Mouse (Mus musculus) hindbrain, embryonic 10.5 days (tissue): ENCODE measurements around the gene Ch25h. TPM values are rescaled to one million over a fixed set of nuclear protein-coding genes. Genes with fewer than 3 reads are reported as not detected.

Experiments
- DNase-seq: peaks from one replicate; pipeline ENCODE4 v3.0.0-alpha.2; 2017; ENCODE audit warnings: low spot score
- H3K27ac ChIP-seq: fragments of 300-500 bp; sonication (generic); 2 replicates; pipeline ENCODE4 v1.5.1; 2016; ENCODE audit warnings: mild to moderate bottlenecking, moderate library complexity
- H3K27me3 ChIP-seq: fragments of 300-500 bp; sonication (generic); 2 replicates; pipeline ENCODE4 v1.6.1; 2016; ENCODE audit warnings: mild to moderate bottlenecking; ENCODE audit not compliant: poor library complexity, insufficient read depth, severe bottlenecking
- H3K36me3 ChIP-seq: fragments of 300-500 bp; sonication (generic); 2 replicates; pipeline ENCODE4 v1.6.1; 2016; ENCODE audit warnings: mild to moderate bottlenecking, moderate library complexity
- H3K4me1 ChIP-seq: fragments of 300-500 bp; sonication (generic); replicated peaks from 2 replicates; pipeline ENCODE4 v1.6.1; 2016; ENCODE audit warnings: mild to moderate bottlenecking
- H3K4me3 ChIP-seq: fragments of 300-500 bp; sonication (generic); 2 replicates; pipeline ENCODE4 v1.5.1; 2016; ENCODE audit warnings: mild to moderate bottlenecking, moderate library complexity
- H3K9me3 ChIP-seq: fragments of 300-500 bp; sonication (generic); 2 replicates; pipeline ENCODE4 v1.6.1; 2016; ENCODE audit warnings: mild to moderate bottlenecking, moderate library complexity
- WGBS: fragments of 180-500 bp; shearing (Covaris S2); methylation state at CpG from one replicate; pipeline ENCODE4 v1.1.7; 2016; 5-methylcytosine and 5-hydroxymethylcytosine counted together
- polyA plus RNA-seq: library from polyadenylated mRNA; unstranded; fragments of >200 nt; fragmentation: Nextera tagmentation; extraction: Ambion mirVana; gene quantifications from 2 replicates; pipeline ENCODE4 v1.2.1, GENCODE M21; 2016

Ch25h gene
- polyA plus RNA-seq, result 0.24 and 0.37 TPM in 2 replicates

GRCm38 (mm10) chr19:34474991-34475971 lies at the start of gene Ch25h:
Gene Ch25h, minus strand, starts transcription at chr19:34475164.
- H3K9me3 ChIP-seq, result no peaks in the 10 kb centered on the region
- H3K27me3 ChIP-seq, result peaks cover 56% of the 10 kb centered on the region
- no peaks in the 10 kb centered on the region for H3K36me3 ChIP-seq
- peak within 1 kb of the TSS; percentile 65 for H3K4me3 ChIP-seq
- peak; percentile 59 for DNase-seq
- WGBS, result 1% methylated on average over 35 of the region's 35 CpGs
- H3K4me1 ChIP-seq, result peaks cover 19% of the 10 kb centered on the region
- H3K27ac ChIP-seq, result peak within 1 kb of the TSS; percentile 47

DNA sequence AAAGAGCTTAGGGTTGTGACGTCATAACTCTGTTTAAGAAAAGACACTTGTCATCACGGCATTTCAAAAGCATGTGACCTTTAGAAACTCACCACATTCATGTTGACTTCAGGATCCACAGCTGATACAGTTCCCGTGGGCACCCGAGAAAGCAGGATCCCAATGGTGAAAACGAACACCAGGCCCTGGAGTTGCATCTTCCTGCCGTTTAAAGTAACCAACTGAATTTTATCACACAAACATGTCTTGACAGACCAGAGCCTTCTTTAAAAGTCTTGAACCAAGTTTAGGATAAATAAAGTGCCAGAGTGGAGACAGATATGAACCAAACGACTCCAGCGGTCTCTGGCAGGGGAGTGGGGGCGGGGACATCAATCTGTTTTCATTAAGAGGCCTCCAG lies 49.7 kb upstream of the Ch25h start:
- 67% methylated on average over 9 of the region's 9 CpGs for WGBS
- Histone ChIP-seq H3K36me3 (peaks cover 7% of the 10 kb centered on the region; the same call in 1 of the 2 replicates), H3K27ac (no peak overlapping the region), H3K4me3 (no peak overlapping the region), H3K4me1 (peaks cover 9% of the 10 kb centered on the region), H3K9me3 (no peaks in the 10 kb centered on the region), H3K27me3 (no peaks in the 10 kb centered on the region)
- DNase-seq, result no peak

DNA sequence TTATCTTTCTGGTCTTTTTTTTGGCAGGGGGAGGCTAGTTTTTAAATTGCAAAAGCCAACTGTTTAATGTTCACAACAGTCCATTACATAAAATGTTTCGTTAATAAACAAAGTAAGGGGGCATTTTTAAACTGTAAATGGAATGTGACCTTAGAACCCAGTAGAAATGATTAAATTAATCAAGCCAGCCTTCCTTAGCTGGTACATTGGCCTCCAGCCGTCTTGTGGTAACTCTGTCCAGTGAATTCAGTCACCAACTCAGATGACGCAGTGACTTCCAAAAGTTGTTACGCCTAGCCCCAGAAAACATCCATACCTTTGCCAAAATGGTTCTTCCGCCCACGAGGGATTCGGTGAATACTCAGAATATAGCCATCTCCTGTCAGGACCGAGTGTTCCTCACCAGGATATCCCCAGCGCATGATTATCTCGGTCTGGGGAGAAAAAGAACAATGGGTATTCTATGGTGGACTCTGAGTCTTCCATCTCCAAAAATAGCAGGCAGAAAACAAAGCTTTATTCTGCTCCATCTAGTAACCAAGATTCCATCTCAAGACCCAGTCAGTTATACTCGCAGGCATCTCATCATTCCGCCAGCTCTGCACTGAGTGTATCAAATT lies 48.3 kb upstream of the Ch25h start:
- no peak for DNase-seq
- 85% methylated on average over 12 of the region's 12 CpGs for WGBS
- peaks cover 21% of the 10 kb centered on the region for H3K36me3 ChIP-seq
- peaks cover 9% of the 10 kb centered on the region for H3K4me1 ChIP-seq
- no peaks in the 10 kb centered on the region for H3K27me3 ChIP-seq
- H3K9me3 ChIP-seq, result no peaks in the 10 kb centered on the region
- H3K4me3 ChIP-seq, result no peak overlapping the region
- no peak overlapping the region for H3K27ac ChIP-seq

- no peak for DNase-seq
- no peaks in the 10 kb centered on the region for H3K9me3 ChIP-seq
- peaks cover 9% of the 10 kb centered on the region for H3K4me1 ChIP-seq
- 87% methylated on average over 1 of the region's 1 CpGs for WGBS
- no peak overlapping the region for H3K4me3 ChIP-seq
- H3K27ac ChIP-seq, result no peak overlapping the region
- peaks cover 23% of the 10 kb centered on the region for H3K36me3 ChIP-seq
- H3K27me3 ChIP-seq, result no peaks in the 10 kb centered on the region
Observed at GRCm38 (mm10) chr19:34521978-34522377, 47.0 kb upstream of the Ch25h start.

- Histone ChIP-seq H3K9me3 (no peaks in the 10 kb centered on the region), H3K36me3 (peaks cover 23% of the 10 kb centered on the region), H3K27me3 (no peaks in the 10 kb centered on the region), H3K4me3 (no peak overlapping the region), H3K27ac (no peak overlapping the region), H3K4me1 (peaks cover 4% of the 10 kb centered on the region)
- no peak for DNase-seq
- WGBS, result 75% methylated on average over 2 of the region's 2 CpGs
Observed at GRCm38 (mm10) chr19:34521361-34521760, 46.4 kb upstream of the Ch25h start.

GRCm38 (mm10) chr19:34520051-34520450 lies 45.1 kb upstream of the Ch25h start:
- H3K36me3 ChIP-seq, result peaks cover 23% of the 10 kb centered on the region
- WGBS, result 91% methylated on average over 4 of the region's 4 CpGs
- no peaks in the 10 kb centered on the region for H3K4me1 ChIP-seq

DNA sequence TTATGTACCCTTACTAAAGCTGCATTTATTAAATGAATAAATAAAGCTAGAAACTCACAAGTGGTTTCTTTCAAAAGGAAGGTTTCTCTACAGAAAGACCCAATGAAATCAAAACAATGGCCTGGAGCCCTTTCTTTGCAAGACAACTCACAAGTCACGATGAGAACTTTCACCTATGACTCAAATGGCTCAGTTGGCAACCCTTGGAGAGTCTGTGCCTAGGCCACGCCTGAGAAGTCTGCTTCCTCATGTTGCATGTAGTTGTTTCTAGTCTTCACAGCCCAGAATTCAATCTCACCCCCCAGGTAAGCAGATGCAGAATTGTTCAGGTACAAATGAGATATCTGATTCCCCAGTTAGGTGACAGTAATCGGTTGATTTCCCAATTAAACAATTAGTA lies 44.7 kb upstream of the Ch25h start:
- no peak overlapping the region for H3K27ac ChIP-seq
- H3K27me3 ChIP-seq, result no peaks in the 10 kb centered on the region
- no peak overlapping the region for H3K4me3 ChIP-seq
- H3K4me1 ChIP-seq, result no peaks in the 10 kb centered on the region
- 89% methylated on average over 3 of the region's 3 CpGs for WGBS
- no peaks in the 10 kb centered on the region for H3K9me3 ChIP-seq
- H3K36me3 ChIP-seq, result peaks cover 23% of the 10 kb centered on the region
- DNase-seq, result no peak

More at GRCm38 (mm10) chr19:34520051-34520450, 45.1 kb upstream of the Ch25h start:
- no peak for DNase-seq
- H3K27me3 ChIP-seq, result no peaks in the 10 kb centered on the region
- H3K27ac ChIP-seq, result no peak overlapping the region
- H3K9me3 ChIP-seq, result no peaks in the 10 kb centered on the region
- no peak overlapping the region for H3K4me3 ChIP-seq

DNA sequence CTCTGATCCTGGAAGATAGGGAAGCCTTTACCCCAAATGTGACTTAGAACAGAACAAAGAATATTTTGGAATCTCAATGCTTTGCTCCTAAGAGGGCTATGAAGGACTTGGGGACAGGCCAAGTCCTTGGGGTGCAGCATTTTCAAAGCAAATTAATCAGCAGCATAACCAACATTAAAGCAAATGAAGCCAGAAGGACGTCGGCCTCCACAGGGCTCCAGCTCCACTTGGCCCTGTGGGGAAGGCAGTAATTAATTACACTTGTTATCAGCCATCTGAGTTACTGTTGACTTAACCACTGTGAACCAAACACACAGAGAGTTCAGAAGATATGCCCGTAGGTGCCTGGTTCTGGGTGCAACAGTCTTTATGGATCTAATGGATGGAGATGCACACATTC lies 43.8 kb upstream of the Ch25h start:
- WGBS, result 89% methylated on average over 3 of the region's 3 CpGs
- Histone ChIP-seq H3K27ac (no peak overlapping the region), H3K9me3 (no peaks in the 10 kb centered on the region), H3K4me3 (no peak overlapping the region), H3K36me3 (peaks cover 23% of the 10 kb centered on the region), H3K4me1 (no peaks in the 10 kb centered on the region), H3K27me3 (no peaks in the 10 kb centered on the region)
- no peak for DNase-seq

- Histone ChIP-seq H3K27ac (no peak overlapping the region), H3K36me3 (peaks cover 19% of the 10 kb centered on the region), H3K9me3 (no peaks in the 10 kb centered on the region), H3K4me1 (no peaks in the 10 kb centered on the region), H3K27me3 (no peaks in the 10 kb centered on the region), H3K4me3 (no peak overlapping the region)
- DNase-seq, result no peak
- WGBS, result 94% methylated on average over 13 of the region's 13 CpGs
Observed at GRCm38 (mm10) chr19:34517812-34518594, 43.0 kb upstream of the Ch25h start.

- H3K9me3 ChIP-seq, result no peaks in the 10 kb centered on the region
- H3K27me3 ChIP-seq, result no peaks in the 10 kb centered on the region
- H3K4me1 ChIP-seq, result no peaks in the 10 kb centered on the region
- H3K27ac ChIP-seq, result no peak overlapping the region
- peaks cover 18% of the 10 kb centered on the region for H3K36me3 ChIP-seq
- no peak overlapping the region for H3K4me3 ChIP-seq
- 91% methylated on average over 3 of the region's 3 CpGs for WGBS
- DNase-seq, result no peak
Observed at GRCm38 (mm10) chr19:34517197-34517596, 42.2 kb upstream of the Ch25h start.

GRCm38 (mm10) chr19:34516346-34516745 lies 41.4 kb upstream of the Ch25h start:
- peaks cover 18% of the 10 kb centered on the region for H3K36me3 ChIP-seq
- no peak overlapping the region for H3K4me3 ChIP-seq
- H3K27ac ChIP-seq, result no peak overlapping the region
- 92% methylated on average over 2 of the region's 2 CpGs for whole genome bisulfite sequencing
- DNase-seq, result no peak
- H3K27me3 ChIP-seq, result no peaks in the 10 kb centered on the region
- no peaks in the 10 kb centered on the region for H3K9me3 ChIP-seq
- H3K4me1 ChIP-seq, result peaks cover 6% of the 10 kb centered on the region

DNA sequence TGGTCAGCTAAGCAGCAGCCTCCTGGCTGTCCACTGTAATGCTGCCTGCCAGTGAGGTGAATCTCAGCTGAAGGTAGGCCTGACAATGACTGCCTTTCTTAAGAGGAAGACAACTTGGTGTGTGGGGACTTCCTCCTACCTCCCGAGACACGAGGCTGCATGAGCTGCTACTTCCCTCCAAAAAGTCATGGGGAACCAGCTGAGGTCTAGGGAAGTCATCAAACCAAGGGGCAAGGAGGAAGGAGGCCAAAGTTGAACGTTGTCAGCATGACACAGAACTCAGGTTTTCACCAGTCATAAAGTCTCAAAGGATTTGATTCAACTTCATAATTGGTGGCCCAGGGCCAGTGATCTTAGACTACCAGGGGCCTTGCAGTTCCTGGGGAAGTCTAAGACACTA lies 40.7 kb upstream of the Ch25h start:
- H3K9me3 ChIP-seq, result no peaks in the 10 kb centered on the region
- H3K27ac ChIP-seq, result no peak overlapping the region
- WGBS, result 78% methylated on average over 3 of the region's 3 CpGs
- DNase-seq, result no peak
- no peaks in the 10 kb centered on the region for H3K27me3 ChIP-seq
- peaks cover 20% of the 10 kb centered on the region for H3K36me3 ChIP-seq
- H3K4me3 ChIP-seq, result no peak overlapping the region
- peaks cover 8% of the 10 kb centered on the region for H3K4me1 ChIP-seq
